In the genomic region with DNA sequence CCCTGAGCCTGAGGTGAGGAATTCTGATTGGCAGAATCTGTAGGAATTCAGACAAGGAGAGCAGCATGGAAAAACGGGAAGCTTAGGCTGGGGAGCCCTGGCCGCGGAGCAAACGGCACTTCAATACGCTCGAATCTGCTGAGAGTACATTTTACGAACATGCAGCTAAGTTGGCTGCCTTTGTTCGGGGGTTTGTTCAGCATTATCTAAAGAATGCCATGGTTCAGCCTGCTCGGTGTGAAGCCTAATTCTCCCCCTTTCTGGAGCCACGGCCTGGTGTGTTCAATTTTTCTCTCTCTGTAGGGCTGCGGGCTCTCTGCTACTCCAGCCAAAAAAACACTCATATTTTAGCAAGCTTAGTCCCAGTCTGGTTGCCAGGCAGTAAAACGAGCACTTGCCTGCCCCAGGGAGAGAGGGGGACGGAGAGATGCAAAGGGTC, we compare ENCODE assay signal across 12 mouse cellular contexts.
DNase-seq lines count a peak whose midpoint lies in the region; ATAC-seq lines count a peak whose summit lies in the region.
"Had no signal": no experiment of that assay in that cellular context is flagged by ENCODE, and none has a peak within 500 bp of the region (broad histone marks: within the 10 kb centered on the region; RNA-seq: fewer than 3 reads in every experiment).

No protein-coding gene starts in this region.

- H3K4me3 ChIP-seq in heart, embryonic 10.5 days, result no peak overlapping the region
- H3K4me3 ChIP-seq in embryonic facial prominence, embryonic 10.5 days, result peak overlapping the region; percentile 9; the same call in 1 of the 2 replicates
- H3K4me3 ChIP-seq in hindbrain, embryonic 11.5 days (ENCODE audit: low read depth, low read length), result no peak overlapping the region
- no peak overlapping the region for H3K4me3 ChIP-seq in midbrain, embryonic 12.5 days

- peaks cover 36% of the 10 kb centered on the region for H3K27me3 ChIP-seq in heart, embryonic 10.5 days (ENCODE audit: insufficient read depth, poor library complexity, severe bottlenecking)
- H3K27me3 ChIP-seq in embryonic facial prominence, embryonic 10.5 days (replicated peaks; ENCODE audit: low read depth, poor library complexity, severe bottlenecking), result peaks cover 50% of the 10 kb centered on the region
- H3K27me3 ChIP-seq in hindbrain, embryonic 11.5 days (ENCODE audit: control insufficient read depth, insufficient read depth, low read length), result peaks cover 11% of the 10 kb centered on the region; the same call in 1 of the 2 replicates
- H3K27me3 ChIP-seq in midbrain, embryonic 12.5 days, result peaks cover 98% of the 10 kb centered on the region

- WGBS in heart, embryonic 10.5 days, result 23% methylated on average over 13 of the region's 13 CpGs
- WGBS in embryonic facial prominence, embryonic 10.5 days, result 11% methylated on average over 13 of the region's 13 CpGs
- 7% methylated on average over 13 of the region's 13 CpGs for WGBS in hindbrain, embryonic 11.5 days
- WGBS in midbrain, embryonic 12.5 days, result 1% methylated on average over 13 of the region's 13 CpGs

- no peaks in the 10 kb centered on the region for H3K9me3 ChIP-seq in heart, embryonic 10.5 days
- no peaks in the 10 kb centered on the region for H3K9me3 ChIP-seq in embryonic facial prominence, embryonic 10.5 days
- H3K9me3 ChIP-seq in hindbrain, embryonic 11.5 days (ENCODE audit: control insufficient read depth, low read length), result no peaks in the 10 kb centered on the region
- no peaks in the 10 kb centered on the region for H3K9me3 ChIP-seq in midbrain, embryonic 12.5 days

- H3K36me3 ChIP-seq in heart, embryonic 10.5 days, result no peaks in the 10 kb centered on the region
- no peaks in the 10 kb centered on the region for H3K36me3 ChIP-seq in embryonic facial prominence, embryonic 10.5 days (replicated peaks)
- no peaks in the 10 kb centered on the region for H3K36me3 ChIP-seq in hindbrain, embryonic 11.5 days (ENCODE audit: control insufficient read depth, insufficient read depth, low read length)
- no peaks in the 10 kb centered on the region for H3K36me3 ChIP-seq in midbrain, embryonic 12.5 days

- 0 out of 2 replicates have a peak overlapping the region, but pooled peaks have one; percentile 3 for H3K27ac ChIP-seq in heart, embryonic 10.5 days
- H3K27ac ChIP-seq in embryonic facial prominence, embryonic 10.5 days (replicated peaks), result peak overlapping the region; percentile 10; the same call in 1 of the 2 replicates
- H3K27ac ChIP-seq in hindbrain, embryonic 11.5 days (ENCODE audit: low read depth, low read length), result no peak overlapping the region
- 0 out of 2 replicates have a peak overlapping the region, but pooled peaks have one; percentile 20 for H3K27ac ChIP-seq in midbrain, embryonic 12.5 days (replicated peaks)

- peak; percentile 62; the same call in 1 of the 2 replicates for ATAC-seq in hindbrain, embryonic 11.5 days (ENCODE audit: low FRiP score)
- ATAC-seq in midbrain, embryonic 12.5 days (ENCODE audit: low FRiP score, low read depth), result peak; percentile 77

- DNase-seq in heart, embryonic 10.5 days (ENCODE audit: low spot score), result no peak
- no peak for DNase-seq in heart, adult 18-20 months
- peak; percentile 22 for DNase-seq in embryonic facial prominence, embryonic 10.5 days (ENCODE audit: low spot score)
- DNase-seq in hindbrain, embryonic 11.5 days (ENCODE audit: low spot score), result peak; percentile 49
- no peak for DNase-seq in left cerebral cortex, adult 8-10 months (ENCODE audit: low spot score in 2 of 2)
- no peak for DNase-seq in thymus, postnatal 36 days
- no peak for DNase-seq in urinary bladder, adult 2 months (ENCODE audit: low spot score)
- DNase-seq: adrenal gland, adult 8-10 months; cerebellum, adult 11-12 months; kidney, postnatal 10 days; lung, postnatal 4 days had no signal

- H3K9ac ChIP-seq in hindbrain, embryonic 11.5 days (ENCODE audit: low read depth, low read length), result 0 out of 2 replicates have a peak overlapping the region, but pooled peaks have one; percentile 17
- H3K9ac ChIP-seq in midbrain, embryonic 12.5 days (replicated peaks), result no peak overlapping the region; the same call in 1 of the 2 replicates

- H3K4me2 ChIP-seq in hindbrain, embryonic 11.5 days (replicated peaks; ENCODE audit: low read depth, low read length), result no peak overlapping the region
- peak overlapping the region; percentile 37 for H3K4me2 ChIP-seq in midbrain, embryonic 12.5 days (replicated peaks)

- H3K4me1 ChIP-seq in heart, embryonic 10.5 days, result peaks cover 6% of the 10 kb centered on the region
- H3K4me1 ChIP-seq in embryonic facial prominence, embryonic 10.5 days, result peaks cover 52% of the 10 kb centered on the region
- 0 out of 2 replicates have a peak, but pooled peaks cover 3% of the 10 kb centered on the region for H3K4me1 ChIP-seq in hindbrain, embryonic 11.5 days (replicated peaks; ENCODE audit: control insufficient read depth, insufficient read depth, low read length)
- peaks cover 21% of the 10 kb centered on the region for H3K4me1 ChIP-seq in midbrain, embryonic 12.5 days

Comparison
In these comparisons a context has a peak if more than half of its experiments do, and no peak if none do; other contexts are left out.
1. DNase-seq: peak in embryonic facial prominence, embryonic 10.5 days (single experiment) and hindbrain, embryonic 11.5 days (single experiment); none in heart, embryonic 10.5 days (single experiment), heart, adult 18-20 months (0 of 2), left cerebral cortex, adult 8-10 months (0 of 2), thymus, postnatal 36 days (0 of 2) and urinary bladder, adult 2 months (single experiment).